Mouse (Mus musculus) cerebellum, postnatal 14 days (tissue): ENCODE measurements around the gene Tmem50a.

Experiments
- DNase-seq, 2 experiments: peaks; one replicate each; pipeline ENCODE4 v3.0.0; 2021; ENCODE audit warnings: mixed read lengths in 2 of 2

The Tmem50a gene

GRCm38 (mm10) chr4:134914864-134915209 lies at the start of gene Tmem50a:
Tmem50a (minus strand) TSS chr4:134915024.
- DNase-seq: peak; percentile 90 to 92

GRCm38 (mm10) chr4:134963021-134963776 lies 48.4 kb upstream of the Tmem50a start:
- peak in 1 of 2 experiments; percentile 52 for DNase-seq

- DNase-seq: peak; percentile 83 to 92
Measured at GRCm38 (mm10) chr4:134956328-134956727, 41.5 kb upstream of the Tmem50a start.

- DNase-seq: no peak
Measured at GRCm38 (mm10) chr4:134955845-134956244, 41.0 kb upstream of the Tmem50a start.

- DNase-seq: no peak
Measured at GRCm38 (mm10) chr4:134955196-134955595, 40.4 kb upstream of the Tmem50a start.

- peak; percentile 81 to 84 for DNase-seq
Measured at GRCm38 (mm10) chr4:134954461-134954860, 39.6 kb upstream of the Tmem50a start.

- DNase-seq: peak; percentile 56 to 69
Measured at GRCm38 (mm10) chr4:134950518-134951091, 35.8 kb upstream of the Tmem50a start.

- DNase-seq: peak; percentile 85 to 90
Measured at GRCm38 (mm10) chr4:134946024-134946744, 31.4 kb upstream of the Tmem50a start.

- DNase-seq: no peak
Measured at GRCm38 (mm10) chr4:134943758-134944538, 29.1 kb upstream of the Tmem50a start.

GRCm38 (mm10) chr4:134939900-134940299 lies 25.1 kb upstream of the Tmem50a start:
- no peak for DNase-seq

GRCm38 (mm10) chr4:134937240-134938176 lies 22.7 kb upstream of the Tmem50a start:
- no peak for DNase-seq

- peak; percentile 97 to 98 for DNase-seq
Measured at GRCm38 (mm10) chr4:134930684-134931481, 16.1 kb upstream of the Tmem50a start, which contains the start of gene Syf2. Syf2 (plus strand) TSS chr4:134930898.

GRCm38 (mm10) chr4:134930190-134930589 lies 15.4 kb upstream of the Tmem50a start:
- DNase-seq: no peak

GRCm38 (mm10) chr4:134929536-134929935 lies 14.7 kb upstream of the Tmem50a start:
- DNase-seq: no peak

- no peak for DNase-seq
Measured at GRCm38 (mm10) chr4:134928464-134928836, 13.6 kb upstream of the Tmem50a start.

GRCm38 (mm10) chr4:134927815-134928463 lies 13.1 kb upstream of the Tmem50a start:
- DNase-seq: no peak

GRCm38 (mm10) chr4:134925206-134925605 lies 10.4 kb upstream of the Tmem50a start:
- DNase-seq: no peak

GRCm38 (mm10) chr4:134924019-134924741 lies 9.4 kb upstream of the Tmem50a start:
- DNase-seq: peak; percentile 54 to 67

GRCm38 (mm10) chr4:134923258-134924018 lies 8.6 kb upstream of the Tmem50a start, which contains the start of gene Rsrp1:
Rsrp1 (plus strand) TSS chr4:134923592.
- DNase-seq: peak; percentile 99
